Mouse (Mus musculus) stomach, embryonic 16.5 days (tissue): ENCODE measurements around the gene Zdhhc25. TPM values are rescaled to one million over a fixed set of nuclear protein-coding genes. Genes with fewer than 3 reads are reported as not detected.

Experiments used
- ATAC-seq: fragments of 200-750 bp; cut with Nextera tagmentation; 2 replicates; pipeline ENCODE4 v1.8.0; 2017; ENCODE audit warnings: moderate number of reproducible peaks, moderate TSS enrichment; ENCODE audit not compliant: insufficient read depth, low FRiP score
- H3K27ac ChIP-seq: fragments of 300-500 bp; sonication (generic); 2 replicates; pipeline ENCODE4 v1.5.1; 2014; ENCODE audit warnings: low read length
- H3K27me3 ChIP-seq: fragments of 300-500 bp; sonication (generic); 2 replicates; pipeline ENCODE4 v1.6.1; 2014; ENCODE audit warnings: low read length, control low read depth, mixed read lengths; ENCODE audit not compliant: control insufficient read depth, insufficient read depth
- H3K36me3 ChIP-seq: fragments of 300-500 bp; sonication (generic); 2 replicates; pipeline ENCODE4 v1.6.1; 2014; ENCODE audit warnings: low read length; ENCODE audit not compliant: control insufficient read depth, insufficient read depth
- H3K4me1 ChIP-seq: fragments of 300-500 bp; sonication (generic); 2 replicates; pipeline ENCODE4 v1.6.1; 2014; ENCODE audit warnings: low read length, control low read depth, mixed read lengths; ENCODE audit not compliant: control insufficient read depth, insufficient read depth
- H3K4me2 ChIP-seq: fragments of 300-500 bp; sonication (generic); 2 replicates; pipeline ENCODE4 v1.6.1; 2014; ENCODE audit warnings: low read depth, low read length, mixed read lengths
- H3K4me3 ChIP-seq: fragments of 300-500 bp; sonication (generic); replicated peaks from 2 replicates; pipeline ENCODE4 v1.5.1; 2014; ENCODE audit warnings: mild to moderate bottlenecking, low read length
- H3K9ac ChIP-seq: fragments of 300-500 bp; sonication (generic); 2 replicates; pipeline ENCODE4 v1.6.1; 2014; ENCODE audit warnings: low read length
- H3K9me3 ChIP-seq: fragments of 300-500 bp; sonication (generic); replicated peaks from 2 replicates; pipeline ENCODE4 v1.6.1; 2016; ENCODE audit warnings: low read length, control low read depth; ENCODE audit not compliant: control insufficient read depth
- WGBS: fragments of 180-500 bp; shearing (Covaris S2); extraction: QIAGEN DNeasy Blood & Tissue Kit; methylation state at CpG from one replicate; pipeline ENCODE4 v1.1.7; 2014; 5-methylcytosine and 5-hydroxymethylcytosine counted together
- polyA plus RNA-seq: library from polyadenylated mRNA; unstranded; fragments of >200 nt; fragmentation: Nextera tagmentation; extraction: Ambion mirVana; gene quantifications from 2 replicates; pipeline ENCODE4 v1.2.1, GENCODE M21; 2015

The Zdhhc25 gene
- polyA plus RNA-seq, 1 experiment from 2014 or later = not detected

DNA sequence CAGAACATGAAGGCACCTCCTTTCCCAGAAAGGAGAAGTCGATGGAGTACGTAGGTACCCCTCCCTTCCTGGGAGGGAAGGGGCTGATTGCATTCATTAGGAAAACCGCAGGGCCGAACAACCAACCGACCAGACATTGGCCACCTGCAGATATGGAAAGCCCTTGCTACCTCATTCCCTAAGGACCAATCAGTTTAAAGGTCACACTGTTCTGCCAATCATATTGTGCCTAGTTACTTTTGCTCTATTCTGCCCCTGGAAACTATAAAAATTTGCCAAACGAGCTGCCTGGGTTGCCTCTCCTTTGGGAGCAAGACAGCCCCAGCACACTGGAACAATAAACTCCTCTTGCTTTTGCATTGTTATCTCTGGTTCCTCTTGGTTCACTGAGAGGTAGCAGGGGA is 24.8 kb downstream of the Zdhhc25 start:
- Histone ChIP-seq H3K9me3 (no peaks in the 10 kb centered on the region), H3K27me3 (no peaks in the 10 kb centered on the region), H3K4me3 (no peak overlapping the region), H3K36me3 (no peaks in the 10 kb centered on the region), H3K4me2 (no peak overlapping the region), H3K4me1 (no peaks in the 10 kb centered on the region), H3K27ac (no peak overlapping the region), H3K9ac (no peak overlapping the region)
- 81% methylated on average over 6 of the region's 6 CpGs for WGBS
- ATAC-seq = no peak

DNA sequence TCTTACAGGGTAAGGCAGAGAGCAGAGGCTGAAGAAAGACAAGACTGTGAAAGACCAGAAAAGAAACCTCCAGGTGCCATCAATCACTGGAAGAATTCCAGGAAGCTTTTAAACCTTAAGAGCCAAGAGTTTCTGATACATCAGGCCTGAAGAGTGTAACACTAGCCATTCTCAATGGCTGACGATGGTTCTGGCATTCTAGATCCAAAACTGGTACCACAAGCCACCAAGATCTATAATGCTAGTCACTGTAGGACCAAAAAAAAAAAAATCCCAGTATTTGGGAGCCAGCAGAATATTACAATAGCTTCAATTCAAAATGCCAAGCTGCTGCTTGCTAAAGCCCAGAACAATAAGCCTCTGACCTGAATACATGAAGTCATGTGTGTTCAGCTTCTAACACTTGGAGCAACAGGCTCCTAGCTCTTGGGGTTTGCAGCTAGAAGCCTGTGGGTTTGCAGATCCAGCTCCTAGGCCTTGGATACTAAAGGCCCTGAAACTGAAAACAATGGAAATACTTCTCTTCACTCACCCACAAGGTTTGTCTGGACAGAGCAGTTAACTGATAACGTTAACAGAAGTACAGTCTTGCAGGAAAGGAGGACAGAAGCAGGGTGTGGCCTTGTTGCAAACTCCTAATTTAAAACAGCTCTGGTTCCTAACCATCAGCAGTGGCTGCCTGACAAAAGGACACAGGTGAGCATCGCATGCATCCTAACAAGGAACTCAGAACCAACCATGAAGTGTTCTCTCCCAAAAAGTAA is 25.4 kb downstream of the Zdhhc25 start:
- Histone ChIP-seq H3K36me3 (no peaks in the 10 kb centered on the region), H3K4me1 (no peaks in the 10 kb centered on the region), H3K4me2 (no peak overlapping the region), H3K9ac (no peak overlapping the region), H3K4me3 (no peak overlapping the region), H3K9me3 (no peaks in the 10 kb centered on the region), H3K27me3 (no peaks in the 10 kb centered on the region), H3K27ac (no peak overlapping the region)
- 65% methylated on average over 3 of the region's 3 CpGs for WGBS
- ATAC-seq = no peak

DNA sequence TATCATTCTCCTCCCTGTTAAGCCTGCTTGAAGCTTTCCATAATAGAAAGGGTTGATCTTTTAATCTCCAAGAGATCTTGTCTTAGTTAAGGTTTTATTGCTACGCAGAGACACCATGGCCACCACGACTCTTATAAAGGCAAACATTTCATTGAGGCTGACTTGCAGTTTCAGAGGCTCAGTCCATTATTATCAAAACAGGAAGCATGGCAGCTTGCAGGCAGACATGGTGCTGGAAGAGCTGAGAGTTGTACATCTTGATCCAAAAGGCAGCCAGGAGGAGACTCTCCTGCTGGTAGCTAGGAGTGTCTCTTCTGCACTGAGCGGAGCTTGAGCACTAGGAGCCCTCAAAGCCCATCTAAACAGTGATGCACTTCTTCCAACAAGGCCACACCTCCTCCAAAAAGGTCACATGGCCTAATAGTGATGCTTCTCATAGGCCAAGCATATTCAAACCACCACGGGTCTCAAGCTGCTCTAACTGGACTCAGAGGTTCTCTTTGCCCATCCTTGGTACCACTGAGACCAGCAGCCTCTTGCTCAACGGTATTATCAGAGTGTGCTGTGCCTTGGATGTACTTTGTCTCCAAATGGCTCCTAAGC is 26.9 kb downstream of the Zdhhc25 start:
- 82% methylated on average over 5 of the region's 5 CpGs for WGBS
- Histone ChIP-seq H3K36me3 (no peaks in the 10 kb centered on the region), H3K4me3 (no peak overlapping the region), H3K9ac (no peak overlapping the region), H3K4me2 (no peak overlapping the region), H3K4me1 (no peaks in the 10 kb centered on the region), H3K27ac (no peak overlapping the region), H3K9me3 (no peaks in the 10 kb centered on the region), H3K27me3 (no peaks in the 10 kb centered on the region)
- ATAC-seq = no peak

DNA sequence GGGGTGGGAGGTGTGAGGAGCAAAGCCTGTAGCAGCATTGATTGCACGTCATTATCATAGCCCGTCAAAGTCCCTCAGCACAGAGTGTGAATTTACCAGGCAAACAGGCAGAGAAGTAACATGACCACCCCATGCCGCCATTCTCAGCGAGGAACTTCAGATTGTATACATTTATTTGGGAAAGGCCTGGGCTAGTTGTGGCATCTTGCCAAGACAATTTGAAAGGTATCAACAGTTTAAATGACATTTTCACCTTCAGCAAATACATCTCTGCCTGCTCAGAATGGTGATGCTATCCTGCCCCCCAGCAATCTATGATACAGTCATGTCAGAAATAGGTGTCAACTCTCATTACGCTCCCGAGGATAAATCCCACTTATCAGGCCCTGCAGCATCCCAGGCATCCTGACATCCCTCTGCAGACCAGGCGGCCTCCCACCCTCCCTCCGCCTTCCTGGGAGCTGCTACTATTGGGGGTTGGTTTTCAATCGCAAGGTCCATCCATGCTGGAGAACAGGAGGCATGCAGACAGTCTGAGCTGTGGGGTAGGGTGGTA is 28.8 kb downstream of the Zdhhc25 start:
- H3K9ac ChIP-seq = no peak overlapping the region
- no peak overlapping the region for H3K4me3 ChIP-seq
- H3K27ac ChIP-seq = no peak overlapping the region
- no peaks in the 10 kb centered on the region for H3K9me3 ChIP-seq
- no peaks in the 10 kb centered on the region for H3K36me3 ChIP-seq
- no peak for ATAC-seq
- H3K4me1 ChIP-seq = no peaks in the 10 kb centered on the region
- no peak overlapping the region for H3K4me2 ChIP-seq
- WGBS = 57% methylated on average over 9 of the region's 9 CpGs
- no peaks in the 10 kb centered on the region for H3K27me3 ChIP-seq

DNA sequence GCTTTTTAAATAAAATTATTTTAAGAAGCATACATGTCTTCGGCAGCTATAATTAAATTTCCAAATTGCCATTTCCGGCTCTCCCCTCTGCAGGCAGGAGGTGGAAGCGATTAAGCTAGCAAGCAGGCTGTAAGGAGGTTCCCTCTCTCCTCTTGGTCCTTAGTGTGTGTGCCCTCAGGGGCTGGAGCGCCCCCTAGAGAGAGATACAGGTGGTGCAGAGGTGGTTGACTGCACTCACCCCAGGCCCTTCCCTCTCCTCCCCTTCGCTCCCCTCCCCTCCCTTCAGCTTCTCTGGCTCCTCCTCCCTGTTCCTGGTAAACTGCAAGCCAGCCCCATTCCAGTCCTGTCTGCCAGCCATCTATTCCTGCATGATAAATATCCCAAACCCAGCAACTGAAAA is 35.1 kb downstream of the Zdhhc25 start:
- WGBS = 71% methylated on average over 5 of the region's 5 CpGs
- Histone ChIP-seq H3K9ac (no peak overlapping the region), H3K27me3 (no peaks in the 10 kb centered on the region), H3K36me3 (no peaks in the 10 kb centered on the region), H3K27ac (no peak overlapping the region), H3K9me3 (no peaks in the 10 kb centered on the region), H3K4me3 (no peak overlapping the region), H3K4me1 (no peaks in the 10 kb centered on the region), H3K4me2 (no peak overlapping the region)
- ATAC-seq = no peak

DNA sequence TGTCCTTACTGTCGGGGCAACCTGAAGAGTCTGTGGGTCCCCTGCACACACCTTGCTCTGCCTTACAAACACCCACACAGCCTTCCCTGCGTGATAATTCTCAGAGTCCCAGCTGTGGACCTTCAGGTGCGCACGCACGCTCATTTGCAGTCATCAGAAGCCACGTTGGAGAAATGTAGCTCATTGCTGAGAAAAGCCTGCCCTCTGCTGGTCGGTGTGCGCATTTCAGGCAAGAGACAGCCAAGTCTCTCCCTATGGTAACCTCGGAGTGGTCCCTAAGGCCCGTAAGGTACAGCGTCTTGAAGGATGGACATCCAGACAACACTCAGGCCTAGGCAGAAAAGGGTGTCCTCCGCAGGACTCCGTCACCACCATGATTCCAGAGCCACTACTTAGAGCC is 50.9 kb downstream of the Zdhhc25 start:
- ATAC-seq = 0 out of 2 replicates have a peak, but pooled peaks have one; percentile 21
- Histone ChIP-seq H3K4me3 (no peak overlapping the region), H3K27me3 (no peaks in the 10 kb centered on the region), H3K36me3 (no peaks in the 10 kb centered on the region), H3K4me1 (no peaks in the 10 kb centered on the region), H3K27ac (no peak overlapping the region), H3K9ac (no peak overlapping the region), H3K9me3 (no peaks in the 10 kb centered on the region), H3K4me2 (no peak overlapping the region)
- WGBS = 24% methylated on average over 13 of the region's 13 CpGs

Other genes with a start within 250 kb of the Zdhhc25 start
- 18.6 and 20.3 TPM in 2 replicates for gene Brd1, start 133.9 kb downstream of the Zdhhc25 start, polyA plus RNA-seq
- gene Zbed4, start 151.4 kb downstream of the Zdhhc25 start, polyA plus RNA-seq = 14.1 and 15.3 TPM in 2 replicates
- gene Alg12, start 219.0 kb downstream of the Zdhhc25 start, polyA plus RNA-seq = 13.1 and 14.0 TPM in 2 replicates
- gene Creld2, start 219.3 kb downstream of the Zdhhc25 start, polyA plus RNA-seq = 105 and 128 TPM in 2 replicates